ENCODE assay signal across 25 mouse cellular contexts in the genomic region with DNA sequence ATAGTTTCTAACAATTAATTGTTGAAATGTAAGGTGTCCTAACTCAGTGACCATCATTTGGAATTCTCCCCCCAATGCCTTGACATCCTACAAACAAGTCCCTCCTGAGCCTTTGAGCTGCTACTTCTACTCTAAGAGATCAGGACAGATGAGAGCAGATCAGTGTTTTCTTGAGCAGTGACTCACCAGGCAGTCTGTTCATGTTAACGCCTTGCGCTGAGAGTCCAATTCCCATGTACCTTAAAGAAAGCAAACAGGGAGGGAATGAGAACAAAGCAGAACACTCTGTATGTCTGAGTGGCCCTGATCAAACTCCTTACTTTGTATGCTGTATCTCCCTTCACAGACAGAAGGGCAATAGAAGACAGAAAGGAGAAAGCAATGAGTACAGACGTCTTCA. TPM values are rescaled to one million over a fixed set of nuclear protein-coding genes. Genes with fewer than 3 reads are reported as not detected.
DNase-seq lines count a peak whose midpoint lies in the region; ATAC-seq and TF ChIP-seq lines count a peak whose summit lies in the region.
"Had no signal": no experiment of that assay in that cellular context is flagged by ENCODE, and none has a peak within 500 bp of the region (broad histone marks: within the 10 kb centered on the region; RNA-seq: fewer than 3 reads in every experiment).

No protein-coding gene starts in this region.

- 51% methylated on average over 3 of the region's 3 CpGs for WGBS in liver, adult 2 months
- WGBS in liver, embryonic 12.5 days (ENCODE audit: insufficient replicate concordance): 75% methylated on average over 3 of the region's 3 CpGs
- WGBS in stomach, embryonic 15.5 days: 72% methylated on average over 3 of the region's 3 CpGs
- WGBS in embryonic facial prominence, embryonic 10.5 days: 85% methylated on average over 3 of the region's 3 CpGs

- peaks cover 24% of the 10 kb centered on the region; the same call in 1 of the 2 replicates for H3K79me2 ChIP-seq in liver, adult 2 months (ENCODE audit: control insufficient read depth, insufficient read depth, low read length)

- H3K27me3 ChIP-seq in liver, adult 2 months (ENCODE audit: control insufficient read depth, insufficient read depth, low read length): no peaks in the 10 kb centered on the region
- H3K27me3 ChIP-seq in liver, embryonic 12.5 days (replicated peaks): no peaks in the 10 kb centered on the region
- no peaks in the 10 kb centered on the region for H3K27me3 ChIP-seq in stomach, embryonic 15.5 days (replicated peaks)
- H3K27me3 ChIP-seq in embryonic facial prominence, embryonic 10.5 days (replicated peaks; ENCODE audit: low read depth, poor library complexity, severe bottlenecking): no peaks in the 10 kb centered on the region
- H3K27me3 ChIP-seq: embryonic facial prominence, embryonic 12.5 days; limb, embryonic 15.5 days; megakaryocyte, embryonic 14.5 days had no signal

- peak overlapping the region; percentile 65 for H3K9ac ChIP-seq in liver, adult 2 months (ENCODE audit: low read depth, low read length)
- H3K9ac ChIP-seq in liver, embryonic 12.5 days: peak overlapping the region; percentile 18; the same call in 1 of the 2 replicates
- H3K9ac ChIP-seq in stomach, embryonic 15.5 days: no peak overlapping the region
- H3K9ac ChIP-seq: embryonic facial prominence, embryonic 12.5 days; limb, embryonic 15.5 days had no signal

- peaks cover 38% of the 10 kb centered on the region for H3K4me1 ChIP-seq in liver, adult 2 months (ENCODE audit: control insufficient read depth, insufficient read depth, low read length)
- H3K4me1 ChIP-seq in liver, embryonic 12.5 days: peaks cover 95% of the 10 kb centered on the region
- no peaks in the 10 kb centered on the region for H3K4me1 ChIP-seq in stomach, embryonic 15.5 days
- H3K4me1 ChIP-seq in embryonic facial prominence, embryonic 10.5 days: no peaks in the 10 kb centered on the region
- H3K4me1 ChIP-seq: embryonic facial prominence, embryonic 12.5 days had no signal

- H3K4me2 ChIP-seq in liver, embryonic 12.5 days: 0 out of 2 replicates have a peak overlapping the region, but pooled peaks have one; percentile 3
- H3K4me2 ChIP-seq in stomach, embryonic 15.5 days: no peak overlapping the region
- H3K4me2 ChIP-seq: embryonic facial prominence, embryonic 12.5 days; limb, embryonic 15.5 days had no signal

- no peak for ATAC-seq in liver, embryonic 12.5 days
- ATAC-seq in stomach, embryonic 15.5 days (ENCODE audit: insufficient read depth, low FRiP score, low read depth): no peak
- ATAC-seq: forebrain, embryonic 16.5 days; hindbrain, postnatal 0 days had no signal

- no peak overlapping the region for H3K4me3 ChIP-seq in gastrocnemius, adult 2 months
- H3K4me3 ChIP-seq in liver, adult 2 months (ENCODE audit: insufficient read depth, low read depth, low read length): no peak overlapping the region
- no peak overlapping the region for H3K4me3 ChIP-seq in liver, embryonic 12.5 days
- no peak overlapping the region for H3K4me3 ChIP-seq in stomach, embryonic 15.5 days (replicated peaks)
- H3K4me3 ChIP-seq in embryonic facial prominence, embryonic 10.5 days: no peak overlapping the region
- H3K4me3 ChIP-seq: embryonic facial prominence, embryonic 12.5 days; limb, embryonic 15.5 days; megakaryocyte, embryonic 14.5 days; myocyte had no signal

- no peaks in the 10 kb centered on the region for H3K9me3 ChIP-seq in liver, embryonic 12.5 days (replicated peaks)
- no peaks in the 10 kb centered on the region for H3K9me3 ChIP-seq in stomach, embryonic 15.5 days
- no peaks in the 10 kb centered on the region for H3K9me3 ChIP-seq in embryonic facial prominence, embryonic 10.5 days
- H3K9me3 ChIP-seq: embryonic facial prominence, embryonic 12.5 days; limb, embryonic 15.5 days; megakaryocyte, embryonic 14.5 days had no signal

- intact Hi-C loops in gastrocnemius, adult 2 months (cut with DNase I): no loop called here
- intact Hi-C loops in left cerebral cortex, postnatal 25 days (cut with DNase I): no loop called here

- 0 out of 2 replicates have a peak overlapping the region, but pooled peaks have one; percentile 12 for H3K27ac ChIP-seq in gastrocnemius, adult 2 months
- peak overlapping the region; percentile 100 for H3K27ac ChIP-seq in liver, adult 2 months (replicated peaks; ENCODE audit: insufficient read depth, low read depth, low read length)
- peak overlapping the region; percentile 76 for H3K27ac ChIP-seq in liver, embryonic 12.5 days
- peak overlapping the region; percentile 65 for H3K27ac ChIP-seq in stomach, embryonic 15.5 days
- no peak overlapping the region for H3K27ac ChIP-seq in embryonic facial prominence, embryonic 10.5 days (replicated peaks)
- H3K27ac ChIP-seq: embryonic facial prominence, embryonic 12.5 days; hindbrain, postnatal 0 days; limb, embryonic 15.5 days had no signal

- H3K36me3 ChIP-seq in liver, adult 2 months (ENCODE audit: control insufficient read depth, insufficient read depth, low read length): peaks cover 5% of the 10 kb centered on the region
- H3K36me3 ChIP-seq in liver, embryonic 12.5 days: peaks cover 84% of the 10 kb centered on the region
- 0 out of 2 replicates have a peak, but pooled peaks cover 3% of the 10 kb centered on the region for H3K36me3 ChIP-seq in stomach, embryonic 15.5 days
- peaks cover 51% of the 10 kb centered on the region for H3K36me3 ChIP-seq in embryonic facial prominence, embryonic 10.5 days (replicated peaks)

- no peak for TF ChIP-seq POLR2A in liver, adult 2 months (IDR thresholded peaks at IDR 0.05; ENCODE audit: extremely low read depth, insufficient read depth, low read length)

- no peak for DNase-seq in gastrocnemius, adult 2 months
- DNase-seq in gastrocnemius, postnatal 10 days: no peak
- DNase-seq in liver, adult 2 months (ENCODE audit: extremely low read depth, low read depth, low spot score): no peak
- no peak for DNase-seq in liver
- DNase-seq in embryonic facial prominence, embryonic 10.5 days (ENCODE audit: low spot score): no peak
- no peak for DNase-seq in left cerebral cortex, postnatal 25 days (ENCODE audit: low spot score in 2 of 2)
- DNase-seq: adrenal gland, adult 2 months; cerebellum, adult 9-11 months; heart, adult 11 months; heart, postnatal 36 days; layer of hippocampus, postnatal 36 days; lung, postnatal 14 days; retina, postnatal 1 day; thymus, postnatal 14 days had no signal

- no peak for TF ChIP-seq CTCF in gastrocnemius, adult 2 months (IDR thresholded peaks at IDR 0.05)
- no peak for TF ChIP-seq CTCF in liver, adult 2 months (IDR thresholded peaks at IDR 0.05; ENCODE audit: low read depth, low read length)

RNA-seq across cellular contexts. Expression of gene Ranbp10, which starts 21.8 kb away (rescaled TPM):
- 10 to 100 TPM; 23.0 to 24.3 TPM for total RNA-seq in gastrocnemius, adult 2 months (2021)
- total RNA-seq in gastrocnemius, postnatal 10 days (2021): 10 to 100 TPM; 19.9 to 25.2 TPM
- total RNA-seq in liver, adult 2 months (2014; rRNA removed): 19.7 and 26.9 TPM in 2 replicates
- polyA plus RNA-seq in liver, adult 2 months (2012; rRNA removed): 37.1 and 38.0 TPM in 2 replicates
- 37.7 and 37.8 TPM in 2 replicates for polyA plus RNA-seq in liver, embryonic 12.5 days (2016; fragmentation: Nextera tagmentation; extraction: Ambion mirVana)
- 13.1 and 13.4 TPM in 2 replicates for polyA plus RNA-seq in stomach, embryonic 15.5 days (2015; fragmentation: Nextera tagmentation; extraction: Ambion mirVana)
- 11.4 and 12.1 TPM in 2 replicates for polyA plus RNA-seq in embryonic facial prominence, embryonic 10.5 days (2016; fragmentation: Nextera tagmentation; extraction: Ambion mirVana)
- total RNA-seq in left cerebral cortex, postnatal 25 days (2021): 10 to 100 TPM; 24.4 to 25.8 TPM

RNA-seq across cellular contexts. Expression of gene Tsnaxip1, which starts 22.2 kb away (rescaled TPM):
- total RNA-seq in gastrocnemius, adult 2 months (2021): not detected
- not detected for total RNA-seq in gastrocnemius, postnatal 10 days (2021)
- not detected in 2 replicates for total RNA-seq in liver, adult 2 months (2014; rRNA removed)
- polyA plus RNA-seq in liver, adult 2 months (2012; rRNA removed): not detected in 2 replicates
- polyA plus RNA-seq in liver, embryonic 12.5 days (2016; fragmentation: Nextera tagmentation; extraction: Ambion mirVana): 0.12 and 0.19 TPM in 2 replicates
- not detected in 2 replicates for polyA plus RNA-seq in stomach, embryonic 15.5 days (2015; fragmentation: Nextera tagmentation; extraction: Ambion mirVana)
- 0.19 and 0.40 TPM in 2 replicates for polyA plus RNA-seq in embryonic facial prominence, embryonic 10.5 days (2016; fragmentation: Nextera tagmentation; extraction: Ambion mirVana)
- not detected for total RNA-seq in left cerebral cortex, postnatal 25 days (2021)
- total RNA-seq: adrenal gland, adult 2 months; gastrocnemius, adult 8-10 months; heart, postnatal 36 days; left cerebral cortex, postnatal 36 days had no signal
- polyA plus RNA-seq: adrenal gland, adult 2 months; heart, embryonic 14.5 days had no signal

RNA-seq across cellular contexts. Expression of gene Gfod2, which starts 46.9 kb away (rescaled TPM):
- 1 to 10 TPM; 7.2 to 7.4 TPM for total RNA-seq in gastrocnemius, adult 2 months (2021)
- 1 to 10 TPM; 6.5 to 7.6 TPM for total RNA-seq in gastrocnemius, postnatal 10 days (2021)
- total RNA-seq in liver, adult 2 months (2014; rRNA removed): 2.6 and 3.4 TPM in 2 replicates
- polyA plus RNA-seq in liver, adult 2 months (2012; rRNA removed): 6.3 and 9.2 TPM in 2 replicates
- 4.5 and 5.1 TPM in 2 replicates for polyA plus RNA-seq in liver, embryonic 12.5 days (2016; fragmentation: Nextera tagmentation; extraction: Ambion mirVana)
- 16.0 and 16.2 TPM in 2 replicates for polyA plus RNA-seq in stomach, embryonic 15.5 days (2015; fragmentation: Nextera tagmentation; extraction: Ambion mirVana)
- polyA plus RNA-seq in embryonic facial prominence, embryonic 10.5 days (2016; fragmentation: Nextera tagmentation; extraction: Ambion mirVana): 34.7 and 36.6 TPM in 2 replicates
- 10 to 100 TPM; 22.0 to 25.5 TPM for total RNA-seq in left cerebral cortex, postnatal 25 days (2021)

RNA-seq across cellular contexts. Expression of gene Cenpt, which starts 47.7 kb away (rescaled TPM):
- total RNA-seq in gastrocnemius, adult 2 months (2021): 1 to 10 TPM; 1.0 to 1.8 TPM
- total RNA-seq in gastrocnemius, postnatal 10 days (2021): 1 to 10 TPM; 5.2 to 7.0 TPM
- total RNA-seq in liver, adult 2 months (2014; rRNA removed): 0.92 and 1.4 TPM in 2 replicates
- polyA plus RNA-seq in liver, adult 2 months (2012; rRNA removed): 1.9 and 2.1 TPM in 2 replicates
- polyA plus RNA-seq in liver, embryonic 12.5 days (2016; fragmentation: Nextera tagmentation; extraction: Ambion mirVana): 29.0 and 29.2 TPM in 2 replicates
- polyA plus RNA-seq in stomach, embryonic 15.5 days (2015; fragmentation: Nextera tagmentation; extraction: Ambion mirVana): 38.0 and 41.2 TPM in 2 replicates
- 49.6 and 51.2 TPM in 2 replicates for polyA plus RNA-seq in embryonic facial prominence, embryonic 10.5 days (2016; fragmentation: Nextera tagmentation; extraction: Ambion mirVana)
- total RNA-seq in left cerebral cortex, postnatal 25 days (2021): 10 to 100 TPM; 14.0 to 16.6 TPM

RNA-seq across cellular contexts. Expression of gene Thap11, which starts 49.6 kb away (rescaled TPM):
- 10 to 100 TPM; 21.9 to 25.0 TPM for total RNA-seq in gastrocnemius, adult 2 months (2021)
- 10 to 100 TPM; 24.2 to 26.9 TPM for total RNA-seq in gastrocnemius, postnatal 10 days (2021)
- total RNA-seq in liver, adult 2 months (2014; rRNA removed): 11.3 and 15.6 TPM in 2 replicates
- 26.9 and 28.5 TPM in 2 replicates for polyA plus RNA-seq in liver, adult 2 months (2012; rRNA removed)
- polyA plus RNA-seq in liver, embryonic 12.5 days (2016; fragmentation: Nextera tagmentation; extraction: Ambion mirVana): 53.0 and 53.2 TPM in 2 replicates
- polyA plus RNA-seq in stomach, embryonic 15.5 days (2015; fragmentation: Nextera tagmentation; extraction: Ambion mirVana): 61.6 and 63.3 TPM in 2 replicates
- polyA plus RNA-seq in embryonic facial prominence, embryonic 10.5 days (2016; fragmentation: Nextera tagmentation; extraction: Ambion mirVana): 82.1 and 83.0 TPM in 2 replicates
- total RNA-seq in left cerebral cortex, postnatal 25 days (2021): 10 to 100 TPM; 40.0 to 40.4 TPM
